Mouse (Mus musculus): ENCODE data around the gene Tbccd1.
A peak's percentile ranks its signal among the peaks of the same experiment; 100 is the strongest.
"Not testable (repeated sequence)": the region's sequence is repeated elsewhere in the genome, so short reads cannot be mapped to it uniquely, and the experiment has no call there.

The Tbccd1 gene

DNA sequence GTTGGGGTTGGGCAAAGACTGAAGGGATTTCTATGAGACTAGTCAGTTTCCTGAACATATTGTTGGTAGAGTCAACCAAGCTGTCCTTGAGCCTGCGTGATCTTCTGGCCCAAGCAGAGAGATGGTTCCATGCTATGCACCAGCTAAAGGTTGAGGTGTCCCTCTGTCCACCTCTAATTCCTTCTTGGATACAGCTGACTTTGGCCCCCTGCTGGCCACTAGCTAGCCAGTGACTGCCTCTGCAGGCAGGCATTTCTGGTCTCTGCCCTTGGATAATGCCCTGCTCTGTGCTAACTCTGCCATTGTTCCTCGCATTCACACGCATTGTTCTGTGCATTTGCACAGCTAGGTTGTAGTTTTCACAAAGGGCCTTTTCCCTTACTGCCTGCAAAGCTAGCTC lies 62.0 kb downstream of the Tbccd1 start:
- ATAC-seq (ENCODE audit: insufficient number of reproducible peaks, low FRiP score, low TSS enrichment), result no peak

DNA sequence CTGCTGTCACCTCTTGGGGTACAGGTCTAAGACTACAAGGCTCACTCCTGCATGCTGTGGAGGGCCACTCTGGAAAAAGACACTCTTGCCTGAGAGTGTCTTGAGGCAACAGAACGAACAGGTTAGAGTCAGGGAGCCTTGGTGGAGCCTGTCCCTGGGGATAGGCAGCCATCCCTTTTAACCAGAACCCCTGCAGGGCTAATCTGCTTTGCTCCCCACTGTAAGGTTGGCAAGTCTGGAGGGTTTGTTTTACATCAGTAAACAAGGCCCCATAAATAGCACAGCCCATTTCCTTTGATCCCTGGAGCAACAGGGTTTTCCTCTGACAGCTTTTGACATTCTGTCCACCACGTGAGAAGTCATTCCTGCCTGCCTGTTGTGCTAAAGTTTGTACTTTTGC lies 66.2 kb downstream of the Tbccd1 start:
- peak; percentile 49; the same call in 1 of the 2 replicates for ATAC-seq (ENCODE audit: insufficient number of reproducible peaks, low FRiP score, low TSS enrichment)

DNA sequence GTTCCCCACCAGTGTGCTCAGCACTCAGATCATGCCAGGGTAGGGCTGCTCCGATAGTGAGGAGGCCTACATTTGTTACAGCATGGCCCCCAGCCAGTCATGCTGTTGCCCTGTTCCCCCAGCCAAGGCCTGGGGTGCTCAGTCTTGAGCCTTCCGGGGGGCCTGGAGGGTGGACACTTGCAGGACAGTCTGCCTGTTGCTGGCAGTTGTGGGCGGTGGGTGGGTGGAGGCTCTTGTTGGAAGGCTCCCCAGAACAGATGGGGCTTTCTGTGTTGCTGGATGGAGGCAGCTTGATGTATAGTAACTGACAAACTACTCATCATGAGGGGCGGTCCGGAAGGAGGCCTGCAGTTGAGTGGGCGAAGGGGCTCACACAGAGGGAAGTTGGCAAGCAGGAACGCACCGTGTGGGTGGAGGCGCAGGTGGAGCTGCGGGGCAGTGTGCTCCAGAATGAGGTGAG lies 67.5 kb downstream of the Tbccd1 start:
- ATAC-seq (ENCODE audit: insufficient number of reproducible peaks, low FRiP score, low TSS enrichment), result peak; percentile 45; the same call in 1 of the 2 replicates

DNA sequence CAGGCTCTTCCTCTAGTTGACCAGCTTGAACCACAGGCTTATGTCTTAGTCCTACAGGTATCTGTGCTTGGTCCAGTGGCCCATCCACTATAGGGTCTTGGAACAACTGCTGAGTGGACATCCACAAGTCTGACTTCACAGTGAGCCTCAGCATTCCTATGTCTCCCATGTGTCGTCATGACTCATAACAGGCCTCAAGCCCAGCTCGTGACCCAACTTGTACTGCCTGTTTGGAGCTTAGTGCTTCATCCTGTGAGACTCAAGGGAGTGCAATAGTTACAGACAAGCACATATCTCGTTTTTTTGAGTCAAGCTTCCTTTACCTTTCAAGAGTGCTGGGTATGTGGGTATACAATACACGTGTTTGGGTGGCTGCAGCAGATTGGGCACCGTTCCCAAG lies 74.8 kb downstream of the Tbccd1 start:
- no peak for ATAC-seq (ENCODE audit: insufficient number of reproducible peaks, low FRiP score, low TSS enrichment)

DNA sequence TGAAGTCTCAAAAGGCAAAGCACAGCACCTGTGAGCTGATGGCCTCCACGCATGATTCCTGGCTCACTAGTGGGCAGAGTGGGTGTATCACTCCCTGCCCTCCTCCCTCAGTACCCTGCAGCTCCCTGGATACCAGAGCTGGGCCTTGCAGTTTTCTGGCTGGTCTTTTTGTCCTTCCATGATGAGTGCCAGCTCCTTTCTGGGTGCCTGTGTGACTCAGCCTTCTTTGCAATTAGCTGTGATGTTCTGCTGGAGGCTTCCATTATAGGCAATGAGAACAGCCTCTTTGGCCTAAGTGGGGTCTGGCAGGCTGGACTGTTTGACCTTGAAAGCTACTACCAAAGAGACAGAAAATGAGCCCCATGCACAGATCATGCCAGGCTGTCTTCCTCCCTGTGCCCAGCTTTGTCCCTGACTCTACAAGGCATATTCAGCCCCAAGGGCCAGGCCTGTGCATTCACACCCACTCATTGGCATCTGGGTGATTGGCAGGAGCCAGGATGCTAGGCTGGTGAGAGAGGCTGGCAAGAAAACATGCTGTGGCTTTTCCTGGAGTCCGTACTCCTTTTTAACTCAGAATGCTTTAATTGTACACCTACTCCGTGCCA lies 78.1 kb downstream of the Tbccd1 start:
- peak; percentile 71 for ATAC-seq (ENCODE audit: insufficient number of reproducible peaks, low FRiP score, low TSS enrichment)

DNA sequence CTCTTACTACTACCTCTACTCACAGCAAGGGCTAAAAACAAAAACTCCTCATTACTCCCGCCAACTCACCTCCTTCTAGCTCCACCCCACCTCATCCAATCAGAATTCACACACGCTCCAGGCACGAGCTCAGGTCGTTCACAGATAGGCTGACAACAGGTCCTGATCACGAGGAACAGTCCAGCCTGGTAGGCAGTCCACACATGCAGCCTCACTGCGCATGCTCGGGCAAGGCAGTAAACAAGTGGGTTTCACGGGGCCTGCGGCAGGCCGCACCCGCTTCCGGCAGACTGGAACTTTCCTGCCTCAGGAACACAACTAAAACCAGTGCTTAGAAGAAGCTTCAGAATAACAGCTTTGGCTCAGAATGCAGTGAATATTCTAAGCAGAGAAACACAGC lies 79.2 kb downstream of the Tbccd1 start:
- ATAC-seq (ENCODE audit: insufficient number of reproducible peaks, low FRiP score, low TSS enrichment), result not testable (repeated sequence)

DNA sequence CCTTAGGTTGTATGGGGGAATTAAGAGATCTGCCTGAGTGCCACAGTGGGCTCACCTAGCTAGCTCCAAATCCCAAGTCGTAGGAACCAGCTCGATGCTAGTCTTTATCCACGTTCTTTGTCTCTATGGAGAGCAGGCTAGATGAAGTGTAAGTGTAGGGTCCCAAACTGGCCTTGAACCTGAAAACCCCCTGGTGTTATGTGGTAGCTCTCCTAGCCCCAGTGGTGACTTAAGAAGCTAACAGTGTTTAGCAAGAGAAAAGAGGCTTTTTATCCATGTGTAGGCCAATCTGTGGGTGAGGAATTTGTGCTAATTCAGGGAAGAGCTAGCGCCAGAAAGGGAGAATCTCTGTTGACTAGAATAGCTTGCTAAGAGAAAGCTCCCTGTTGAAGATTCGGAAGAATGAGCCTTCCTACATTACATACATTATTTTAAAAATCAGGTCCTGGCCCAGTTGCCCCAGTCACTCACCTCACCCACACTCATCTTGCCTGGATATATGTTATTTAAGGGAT lies 81.9 kb downstream of the Tbccd1 start:
- no peak for ATAC-seq (ENCODE audit: insufficient number of reproducible peaks, low FRiP score, low TSS enrichment)

DNA sequence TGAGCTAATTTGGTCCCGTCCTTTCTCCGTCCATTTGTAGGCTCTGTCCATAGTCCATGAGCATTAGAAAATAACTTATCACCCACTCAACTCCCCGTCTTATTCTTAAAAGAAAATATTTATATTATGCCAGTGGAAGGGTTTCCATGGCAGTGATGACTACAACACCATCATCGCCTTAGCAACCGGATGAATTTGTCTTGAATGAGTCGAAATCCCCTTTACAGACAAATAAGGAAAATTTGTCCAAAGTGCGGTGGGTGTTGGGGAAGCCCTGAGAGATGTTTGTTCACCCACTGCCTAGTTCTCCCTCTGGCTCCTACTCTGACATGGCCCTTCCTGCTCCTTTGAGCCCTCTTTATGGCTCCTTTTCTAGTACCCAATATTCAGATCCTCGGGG lies 88.8 kb downstream of the Tbccd1 start:
- ATAC-seq (ENCODE audit: insufficient number of reproducible peaks, low FRiP score, low TSS enrichment), result no peak

DNA sequence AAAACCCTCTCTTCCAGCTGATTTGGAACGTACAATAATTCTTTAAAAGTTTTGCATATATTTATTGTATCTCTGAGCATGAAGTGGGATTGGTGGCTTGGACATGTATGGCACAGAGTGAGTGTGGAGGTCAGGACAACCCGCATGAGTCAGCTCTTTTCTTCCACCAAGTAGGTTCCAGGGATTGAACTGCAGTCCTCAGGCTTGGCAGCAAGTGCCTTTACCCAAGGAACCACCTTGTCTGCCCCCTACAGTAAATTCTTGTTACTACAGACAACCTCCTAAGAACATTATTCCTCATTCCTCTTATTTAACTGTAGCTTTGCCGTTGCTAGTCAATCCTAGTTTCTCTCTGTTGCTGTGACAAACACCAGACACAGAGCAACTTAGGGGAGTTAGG lies 90.1 kb downstream of the Tbccd1 start:
- no peak for ATAC-seq (ENCODE audit: insufficient number of reproducible peaks, low FRiP score, low TSS enrichment)

DNA sequence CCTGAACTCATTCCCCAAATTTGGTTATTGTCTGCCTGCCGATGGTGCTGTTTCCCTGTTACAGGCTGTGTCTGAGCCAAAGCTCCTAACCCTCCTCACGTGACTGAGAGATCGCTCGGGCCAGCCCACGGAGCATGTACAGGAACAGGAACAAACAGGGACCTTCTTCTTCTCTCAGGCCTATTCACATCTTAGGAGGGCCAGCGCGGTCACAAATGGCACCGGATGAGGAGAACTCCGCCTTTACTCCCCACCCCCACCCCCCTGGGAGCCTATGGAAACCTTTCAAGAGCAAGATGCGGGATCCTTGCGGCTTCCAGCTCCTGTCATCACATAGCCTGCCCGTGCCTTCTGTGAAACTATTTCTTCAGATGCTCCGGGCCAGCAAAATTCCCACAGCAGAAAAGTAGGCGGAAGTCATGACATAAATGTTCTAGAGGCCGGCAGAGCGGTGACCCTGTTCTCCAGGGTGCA lies 90.7 kb downstream of the Tbccd1 start:
- peak; percentile 80 for ATAC-seq (ENCODE audit: insufficient number of reproducible peaks, low FRiP score, low TSS enrichment)

DNA sequence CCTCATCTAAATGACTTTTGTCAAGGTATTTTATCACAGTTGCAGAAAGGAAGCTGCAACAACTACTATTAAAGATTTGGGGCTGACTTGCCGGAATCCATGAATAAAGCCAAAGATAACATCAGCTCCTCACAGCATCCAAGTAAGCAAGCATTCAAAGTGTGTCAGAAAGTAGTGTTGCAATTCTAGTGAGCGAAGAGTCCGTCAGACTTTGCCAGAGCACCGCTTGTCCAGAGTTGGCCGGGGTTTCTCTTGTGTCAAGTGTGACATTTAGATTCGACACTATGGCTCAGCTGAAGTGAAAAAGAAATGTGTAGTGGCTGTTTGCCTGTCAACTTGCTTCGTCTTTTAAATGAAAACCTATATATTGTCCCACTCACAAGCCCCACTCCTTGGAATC lies 91.9 kb downstream of the Tbccd1 start:
- no peak for ATAC-seq (ENCODE audit: insufficient number of reproducible peaks, low FRiP score, low TSS enrichment)

All from cerebellum, adult (tissue).